Mouse (Mus musculus) neutrophil, adult 83 days (primary cell): Measurements from ENCODE around the gene Krt87. TPM values are rescaled to one million over a fixed set of nuclear protein-coding genes. Genes with fewer than 3 reads are reported as not detected.

Experiments used
- total RNA-seq, 2 experiments: library from RNA; stranded (reverse); gene quantifications; one replicate each; pipeline ENCODE4 v1.2.4; 2023

Gene Krt87
- not detected for total RNA-seq

GRCm38 (mm10) chr15:101438555-101438954 lies at the start of gene Krt87:
Krt87 (minus strand) TSS chr15:101438804.

GRCm38 (mm10) chr15:101472952-101473528 lies 34.4 kb upstream of the Krt87 start, which contains the start of gene Krt86:
Krt86 (plus strand) TSS chr15:101473478.

GRCm38 (mm10) chr15:101463651-101464050 lies 25.0 kb upstream of the Krt87 start, which contains the start of gene Krt81:
Krt81 (minus strand) TSS chr15:101463751.

GRCm38 (mm10) chr15:101447444-101447843 lies 8.8 kb upstream of the Krt87 start, which contains the start of gene Krt88:
Krt88 (plus strand) TSS chr15:101447744.

GRCm38 (mm10) chr15:101410775-101411174 lies 27.8 kb downstream of the Krt87 start, which contains the start of gene Krt7:
Krt7 (plus strand) TSS chr15:101411043.

Other genes with a start within 250 kb of the Krt87 start
- 1 to 10 TPM; 1.2 to 1.7 TPM for gene Grasp, start 214.6 kb downstream of the Krt87 start, total RNA-seq
- gene Nr4a1, start 184.5 kb downstream of the Krt87 start, total RNA-seq: 100 to 1,000 TPM; 140 to 280 TPM
- gene Atg101, start 154.5 kb downstream of the Krt87 start, total RNA-seq: 10 to 100 TPM; 49.4 to 56.3 TPM
- gene 6030408B16Rik, start 145.6 kb downstream of the Krt87 start, total RNA-seq: under 1 TPM; 0.24 to 0.26 TPM
- gene Krt80, start 68.6 kb downstream of the Krt87 start, total RNA-seq: 10 to 100 TPM; 27.7 to 29.9 TPM
- 1 to 10 TPM; 3.7 to 4.5 TPM for gene Krt7, start 27.8 kb downstream of the Krt87 start, total RNA-seq
- gene Krt88, start 8.9 kb upstream of the Krt87 start, total RNA-seq: not detected
- 1 to 10 TPM in 1 of 2 experiments, under 1 TPM in 1; 0.75 to 1.9 TPM for gene Krt81, start 24.9 kb upstream of the Krt87 start, total RNA-seq
- 1 to 10 TPM; 4.3 to 5.9 TPM for gene Krt86, start 34.7 kb upstream of the Krt87 start, total RNA-seq
- 10 to 100 TPM; 15.9 to 16.6 TPM for gene Krt83, start 52.7 kb upstream of the Krt87 start, total RNA-seq
- gene Gm49425, start 78.5 kb upstream of the Krt87 start, total RNA-seq: not detected
- not detected for gene Krt84, start 94.0 kb upstream of the Krt87 start, total RNA-seq
- not detected for gene Krt82, start 111.9 kb upstream of the Krt87 start, total RNA-seq
- gene Krt90, start 124.1 kb upstream of the Krt87 start, total RNA-seq: not detected
- under 1 TPM; 0.64 to 0.70 TPM for gene Krt75, start 135.1 kb upstream of the Krt87 start, total RNA-seq
- gene Gm5414, start 189.4 kb upstream of the Krt87 start, total RNA-seq: not detected
- not detected for gene Gm5478, start 208.6 kb upstream of the Krt87 start, total RNA-seq
- not detected for gene Krt6b, start 241.5 kb upstream of the Krt87 start, total RNA-seq